Mouse (Mus musculus) v-Abl transformed pro-B cells (cell line): ENCODE results near the gene Spc25.

ENCODE experiments used
- in situ Hi-C, 2 experiments: fragments of 400-800 bp; cut with MboI; formaldehyde crosslinking; loops; one replicate each; pipeline ENCODE4 v1.15.1; 2025; ENCODE audit not compliant: unreplicated experiment in 2 of 2

Gene Spc25

DNA sequence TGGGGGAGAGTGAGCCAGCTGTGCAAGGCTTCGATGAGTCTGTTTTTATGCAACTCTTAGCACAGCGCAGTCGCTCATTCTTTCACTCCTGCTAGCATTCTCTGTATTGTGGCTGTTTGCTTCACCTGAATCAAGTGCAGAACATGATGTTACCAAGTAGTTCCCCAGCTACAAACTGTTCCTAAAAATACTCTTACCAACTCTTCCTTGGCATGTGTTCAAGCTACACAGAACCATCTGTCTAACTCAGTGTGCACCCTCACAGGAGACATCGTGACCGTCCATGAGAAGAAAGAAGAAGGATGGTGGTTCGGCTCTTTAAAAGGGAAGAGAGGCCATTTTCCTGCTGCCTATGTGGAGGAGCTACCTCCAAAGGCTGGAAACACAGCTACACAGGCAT is 17.3 kb downstream of the Spc25 start:
- in situ Hi-C loops: no loop called here

DNA sequence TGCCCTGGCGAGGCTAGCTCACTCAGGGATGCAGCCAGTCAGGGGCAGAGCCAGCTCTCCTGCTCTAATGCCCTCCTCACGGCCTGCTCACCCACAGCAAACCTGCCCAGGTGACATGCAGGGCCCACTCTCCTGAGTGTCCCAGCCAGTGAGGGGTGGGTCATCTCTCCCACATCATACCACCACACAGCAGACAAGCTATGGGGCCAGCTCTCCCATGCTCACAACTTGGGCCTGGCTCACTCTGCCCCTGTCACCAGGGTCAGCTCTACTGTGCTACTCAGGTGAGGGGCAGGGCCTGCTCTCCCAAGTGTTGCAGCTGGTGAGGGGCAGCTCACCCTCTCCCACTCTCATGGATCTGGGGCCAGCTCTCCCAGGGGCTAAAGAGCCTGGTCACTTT is 18.0 kb downstream of the Spc25 start:
- in situ Hi-C loops: no loop called here

DNA sequence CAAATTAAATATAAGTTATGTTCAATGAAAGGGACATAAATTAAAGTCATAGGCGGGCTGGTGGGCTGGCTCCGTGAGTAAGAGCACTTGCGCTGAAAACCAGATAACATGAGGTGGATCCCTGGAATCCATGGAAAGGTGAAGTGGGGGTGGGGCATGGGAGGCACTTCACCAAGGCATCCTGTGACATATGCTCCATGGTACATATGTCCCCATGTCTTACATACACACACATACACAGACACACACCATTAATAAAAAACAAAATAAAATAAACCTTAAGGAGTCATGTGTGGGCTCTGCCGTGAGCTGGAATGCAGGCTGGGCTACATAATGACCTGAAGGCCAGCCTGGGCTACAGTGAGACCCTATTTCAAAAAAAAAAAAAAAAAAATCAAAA is 26.3 kb downstream of the Spc25 start:
- in situ Hi-C loops: no loop called here

DNA sequence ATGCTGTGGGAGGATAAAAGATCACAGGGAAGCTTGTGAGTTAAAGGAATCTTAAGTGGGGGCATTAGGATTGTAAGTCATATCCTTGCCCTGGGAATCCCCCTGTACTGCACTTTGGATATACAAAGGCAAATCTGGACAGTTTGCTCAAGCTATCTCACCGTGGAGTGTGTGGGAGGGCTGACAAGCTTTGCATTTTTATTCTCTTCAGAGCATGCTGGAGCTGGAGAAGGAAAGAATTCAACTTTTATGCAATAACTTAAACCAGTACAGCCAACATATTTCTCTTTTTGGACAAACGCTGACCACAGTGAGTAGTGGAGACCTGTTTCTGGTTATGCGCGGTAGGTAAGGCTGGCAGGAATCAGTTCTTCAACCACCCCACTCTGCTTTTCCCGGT is 30.7 kb downstream of the Spc25 start:
- in situ Hi-C loops: no loop called here

DNA sequence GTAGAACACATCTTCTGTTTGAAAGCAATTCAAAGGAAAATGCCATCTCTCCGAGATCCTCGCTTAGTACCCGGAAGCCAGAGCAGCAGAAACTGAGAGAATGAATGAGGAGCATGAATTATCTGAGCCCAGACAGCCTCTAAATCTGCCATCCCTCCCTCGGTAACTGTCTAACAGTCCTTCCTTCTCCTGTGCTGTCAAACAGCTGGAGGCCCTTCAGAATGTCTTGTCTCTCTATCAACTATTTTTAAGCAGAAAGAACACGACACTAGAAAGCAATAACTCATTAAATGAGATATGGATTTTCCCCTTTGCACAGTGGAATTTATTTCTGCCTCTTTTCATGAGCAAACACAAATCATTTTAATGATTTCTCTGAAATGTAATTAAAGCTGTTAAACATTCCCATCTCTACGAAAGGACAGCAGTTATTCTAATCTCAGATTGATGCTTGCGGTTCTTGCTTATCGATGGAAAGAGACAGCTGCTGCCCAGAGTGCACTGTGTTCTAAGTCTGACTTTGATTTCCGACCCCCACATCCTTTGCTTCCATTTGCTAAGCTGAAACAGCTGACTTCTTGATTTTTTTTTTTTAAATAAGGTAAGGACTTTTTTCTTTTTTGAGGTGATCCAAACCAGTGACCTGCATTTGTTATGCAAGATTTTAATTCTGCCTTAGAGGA is 35.5 kb downstream of the Spc25 start:
- in situ Hi-C loops: no loop called here

DNA sequence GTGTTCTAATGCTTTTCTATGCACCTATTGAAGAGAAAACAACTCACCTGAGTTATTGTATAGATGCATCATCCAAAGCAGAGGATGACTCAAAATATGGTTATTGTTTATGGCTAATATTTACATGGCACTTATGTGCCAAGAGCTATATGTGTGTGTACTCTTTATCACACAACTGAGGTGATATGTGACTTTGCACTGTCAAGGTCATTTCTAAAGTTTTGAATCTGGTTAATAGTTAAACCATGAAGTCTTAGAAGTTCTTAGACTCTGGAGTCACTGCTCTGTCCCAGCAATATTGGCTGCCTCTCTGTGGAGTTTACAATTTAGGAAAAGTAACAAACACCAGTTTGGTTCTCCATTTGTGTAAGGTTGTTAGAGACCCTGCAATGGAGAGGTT is 47.1 kb downstream of the Spc25 start:
- in situ Hi-C loops: no loop called here

DNA sequence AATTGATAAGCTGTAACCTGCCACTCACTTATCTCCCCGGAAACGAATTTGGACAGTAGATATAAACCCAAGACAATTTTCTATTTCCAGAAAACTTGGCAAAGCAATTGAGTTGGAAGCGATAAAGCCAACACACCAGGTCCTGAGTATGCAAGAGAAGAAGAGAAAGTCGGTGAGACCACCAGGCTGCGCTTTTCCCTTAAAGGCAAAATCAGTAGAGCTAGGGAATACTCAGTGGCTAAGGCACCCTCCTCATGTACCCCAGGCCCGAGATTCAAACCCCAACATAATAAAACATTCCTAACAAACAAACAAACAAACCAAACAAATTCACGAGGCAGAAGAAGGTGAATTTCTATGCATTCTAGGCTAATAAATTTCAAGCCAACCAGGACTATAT is 49.7 kb downstream of the Spc25 start:
- in situ Hi-C loops: no loop called here

DNA sequence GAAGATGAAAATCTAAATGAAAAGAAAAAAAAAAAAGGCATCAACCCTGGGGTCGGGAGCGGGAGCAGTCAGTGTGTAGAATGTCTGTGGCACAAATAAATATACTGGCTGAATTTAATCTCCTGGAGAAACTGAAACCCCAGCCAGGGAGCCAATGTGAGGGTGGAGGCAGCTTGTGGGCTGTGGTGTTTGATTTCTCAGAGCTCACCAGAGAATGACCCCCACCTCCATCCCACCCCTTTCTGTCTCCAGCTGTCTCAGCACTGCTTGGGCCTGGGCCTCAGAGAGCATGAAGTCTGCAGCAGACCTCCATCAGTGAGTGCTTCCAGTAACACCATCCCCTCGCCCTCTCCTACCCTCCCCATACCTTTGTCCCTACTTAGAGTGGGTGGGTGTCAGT is 50.1 kb downstream of the Spc25 start:
- in situ Hi-C loops: no loop called here

DNA sequence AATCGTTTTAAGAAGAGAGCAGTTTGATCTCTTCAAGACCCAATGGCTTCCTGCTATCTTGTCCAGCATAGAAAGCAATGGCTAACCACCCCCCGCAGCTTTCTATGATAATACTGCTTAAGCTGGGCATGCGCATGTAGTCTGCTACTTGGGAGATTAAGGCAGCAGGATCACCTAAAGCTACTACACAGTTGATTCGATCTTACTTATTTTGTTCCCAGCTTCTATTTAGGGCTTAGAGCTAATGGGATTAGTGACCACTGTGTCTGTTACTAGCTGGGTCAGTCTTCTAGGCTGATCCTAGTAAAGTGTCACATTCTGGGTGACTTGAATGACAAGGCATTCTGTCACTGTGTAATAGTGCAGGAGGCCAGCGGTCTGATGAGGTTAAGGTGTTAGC is 55.2 kb downstream of the Spc25 start:
- in situ Hi-C loops: no loop called here

DNA sequence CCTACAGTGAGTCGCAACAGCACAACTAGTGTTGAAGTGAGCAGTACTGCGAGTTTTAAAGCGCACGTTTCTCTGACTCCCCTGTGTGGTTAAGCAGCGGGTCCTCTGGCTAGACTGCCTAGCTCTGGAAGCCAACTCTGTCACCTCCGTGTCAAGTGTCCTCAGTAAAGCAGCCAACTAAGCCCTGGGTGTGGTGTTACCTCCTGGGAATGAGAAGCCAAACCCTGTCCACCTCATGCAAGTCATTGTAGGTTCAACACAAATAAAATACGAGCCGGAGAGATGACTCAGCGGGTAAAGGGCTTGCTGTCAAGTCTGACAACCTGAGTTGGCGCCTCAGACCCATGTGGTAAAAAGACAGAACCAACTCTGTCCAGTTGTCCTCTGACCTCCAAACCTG is 56.8 kb downstream of the Spc25 start:
- in situ Hi-C loops: no loop called here

DNA sequence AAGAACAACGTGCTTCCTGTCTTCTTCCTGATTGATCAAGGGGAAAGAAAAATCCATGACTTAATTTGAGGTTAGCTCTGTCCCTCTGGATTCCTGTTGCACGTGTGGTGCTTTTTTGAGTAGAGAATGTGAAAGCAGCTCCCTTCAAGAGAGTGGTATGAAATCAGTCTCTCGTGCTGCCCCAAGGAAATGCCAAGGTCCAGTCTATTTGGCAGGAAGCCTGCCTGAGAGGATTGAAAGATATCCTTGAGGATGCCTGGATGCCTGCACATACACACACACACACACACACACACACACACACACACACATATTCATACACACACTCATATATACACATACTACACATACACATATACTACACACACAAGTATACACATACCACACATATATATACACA is 57.3 kb downstream of the Spc25 start:
- in situ Hi-C loops: no loop called here
